Mouse (Mus musculus) frontal cortex, postnatal 36 days (tissue): ENCODE results near the gene Lta.

Experiments
- DNase-seq, 2 experiments: peaks; one replicate each; pipeline ENCODE4 v3.0.0; 2022; ENCODE audit warnings: low spot score in 2 of 2

Lta gene

DNA sequence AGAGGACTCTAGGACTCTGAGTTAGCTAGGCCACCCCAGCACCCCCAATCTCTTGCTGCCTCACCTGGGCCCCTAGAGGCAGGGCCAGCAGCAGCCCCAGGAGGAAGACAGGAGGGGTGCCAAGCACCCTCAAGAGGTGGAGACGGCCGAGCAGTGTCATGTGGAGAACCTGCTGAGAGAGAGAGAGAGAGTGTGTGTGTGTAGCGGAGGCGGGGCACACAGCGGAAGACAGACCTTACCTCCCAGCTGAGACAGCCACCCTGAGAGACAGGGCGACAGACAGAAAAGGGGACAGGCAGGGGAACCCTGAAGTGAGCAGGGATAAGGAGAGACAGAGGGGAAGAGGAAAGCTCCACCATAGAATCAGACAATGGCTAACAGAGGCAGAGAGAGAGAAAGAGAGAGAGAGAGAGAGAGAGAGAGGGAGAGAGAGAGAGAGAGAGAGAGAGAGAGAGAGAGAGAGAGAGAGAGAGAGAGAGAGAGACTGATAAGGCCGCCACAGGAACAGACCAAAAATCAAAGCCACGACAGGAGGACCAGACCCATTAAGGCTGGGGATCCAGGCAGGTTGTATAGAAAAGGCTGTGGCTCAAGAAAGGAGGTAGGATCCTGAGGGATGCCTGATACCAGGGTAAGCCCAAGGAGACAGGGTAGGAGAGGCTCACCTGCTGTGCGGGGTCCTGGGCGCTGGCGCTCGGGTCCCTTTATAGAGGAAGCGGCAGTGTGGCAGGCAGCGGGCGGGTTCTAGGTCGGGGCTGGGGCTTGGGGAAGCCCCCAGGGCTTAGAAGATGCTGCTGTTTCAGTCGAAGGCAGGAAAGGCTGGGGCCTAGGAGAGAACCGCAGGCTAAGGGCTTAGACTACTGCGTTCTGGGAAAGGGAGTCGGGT, at the start of gene Lta:
TSS of gene Lta (minus strand) at position 858 of the 886 bp plus-strand sequence.
- DNase-seq, result no peak

GRCm38 (mm10) chr17:35254241-35255098, 49.3 kb upstream of the Lta start:
- DNase-seq, result peak in 1 of 2 experiments; percentile 57

DNA sequence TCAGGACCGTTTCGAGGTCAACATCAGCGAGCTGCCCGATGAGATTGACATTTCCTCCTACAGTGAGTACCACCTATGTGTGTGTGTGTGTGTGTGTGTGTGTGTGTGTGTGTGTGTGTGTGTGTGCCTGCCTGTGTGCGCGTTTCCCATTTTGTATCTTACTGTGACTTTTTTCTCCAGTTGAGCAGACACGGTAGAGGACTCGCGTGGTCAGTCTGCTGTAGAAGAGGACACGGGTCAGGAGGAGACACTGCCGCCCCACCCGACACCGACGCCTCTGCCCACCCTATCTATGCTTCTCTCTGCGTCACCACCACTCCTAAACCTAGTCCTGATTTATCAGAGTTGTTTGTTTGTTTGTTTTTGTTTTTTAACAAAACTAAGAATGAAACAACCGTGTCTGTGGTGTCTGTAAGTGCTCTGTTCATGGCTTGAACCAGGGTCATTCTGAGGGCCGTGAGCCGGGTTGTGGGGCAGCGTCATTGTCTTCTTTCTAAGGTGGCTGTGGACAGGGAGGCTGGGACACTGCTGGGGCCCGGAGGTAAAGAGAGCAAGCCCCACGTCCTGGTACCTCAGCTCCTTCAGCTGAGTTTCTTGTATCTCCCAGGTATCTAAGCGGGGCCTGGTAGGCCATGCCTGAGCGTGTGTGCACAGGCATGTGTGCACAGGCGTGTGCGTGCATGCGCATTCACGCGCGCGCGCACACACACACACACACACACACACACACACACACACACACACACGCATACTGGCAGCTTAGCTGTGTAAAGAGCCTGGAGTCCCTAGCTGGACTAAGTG, 48.3 kb upstream of the Lta start:
- no peak for DNase-seq

GRCm38 (mm10) chr17:35252619-35253292, 47.6 kb upstream of the Lta start:
- DNase-seq, result no peak

DNA sequence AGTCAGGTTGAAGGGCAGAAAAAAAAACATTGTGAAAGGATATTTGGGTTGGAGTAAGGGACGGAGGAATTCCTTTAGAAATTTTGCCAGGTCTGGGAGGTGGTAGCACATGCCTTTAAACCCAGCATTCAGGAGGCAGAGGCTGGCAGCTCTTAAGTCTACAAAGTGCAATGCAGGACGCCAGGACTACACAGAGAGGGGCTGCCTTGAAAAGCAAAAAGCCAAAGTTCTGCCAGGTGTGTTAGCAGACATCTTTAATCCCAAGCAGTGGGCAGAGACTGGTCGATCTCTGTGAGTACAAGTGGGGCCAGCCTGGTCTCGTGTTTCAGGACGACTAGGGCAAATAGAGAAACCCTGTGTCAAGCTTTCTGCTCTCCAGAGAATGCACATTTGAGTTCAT, 46.8 kb upstream of the Lta start:
- no peak for DNase-seq

GRCm38 (mm10) chr17:35251162-35251719, 46.1 kb upstream of the Lta start:
- no peak for DNase-seq

GRCm38 (mm10) chr17:35250348-35251120, 45.4 kb upstream of the Lta start:
- DNase-seq, result no peak

- no peak for DNase-seq
Observed at GRCm38 (mm10) chr17:35249451-35250197, 44.5 kb upstream of the Lta start.

GRCm38 (mm10) chr17:35248986-35249385, 43.8 kb upstream of the Lta start:
- DNase-seq, result no peak

DNA sequence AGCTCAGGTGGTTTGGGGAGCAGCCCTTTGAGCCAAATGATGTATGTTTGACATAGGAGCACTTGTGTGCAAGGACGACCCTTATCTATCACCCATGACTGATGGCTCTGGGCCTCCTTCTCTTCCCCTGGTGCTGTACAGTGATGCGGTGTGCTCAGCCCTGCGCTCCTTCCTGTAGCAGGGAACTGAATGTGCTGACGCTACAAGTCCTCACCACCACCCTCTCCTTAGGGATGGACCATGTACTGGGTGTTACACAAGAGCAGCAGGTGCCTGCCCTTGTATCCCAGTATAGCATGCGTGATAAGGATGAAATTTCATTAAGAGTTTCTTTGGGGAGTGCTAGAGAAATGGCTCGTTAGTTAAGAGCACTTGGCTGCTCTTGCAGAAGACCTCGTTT, 42.0 kb upstream of the Lta start:
- DNase-seq, result no peak

- DNase-seq, result no peak
Observed at GRCm38 (mm10) chr17:35245731-35246623, 40.8 kb upstream of the Lta start.

DNA sequence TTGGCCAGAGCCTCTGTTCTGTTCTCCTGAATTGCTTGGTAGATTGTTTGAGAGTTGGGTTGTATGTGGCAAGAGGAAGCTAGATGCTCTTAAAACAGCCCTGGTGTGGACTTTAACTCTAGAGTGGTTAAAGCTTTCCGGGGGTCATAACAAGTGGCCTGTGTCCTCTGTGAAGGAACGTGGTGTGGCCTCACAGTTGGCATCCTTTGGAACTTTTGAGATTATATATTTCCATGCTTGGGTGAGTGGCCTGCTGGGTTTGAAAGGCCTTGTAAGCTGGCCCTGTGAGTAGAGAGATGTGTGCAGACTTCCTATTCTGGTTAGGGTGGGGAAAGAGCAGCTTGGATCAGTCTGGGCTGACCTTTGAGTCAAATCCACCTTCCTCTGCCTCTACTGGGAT, 39.8 kb upstream of the Lta start:
- DNase-seq, result no peak

GRCm38 (mm10) chr17:35243086-35243485, 37.9 kb upstream of the Lta start:
- peak; percentile 42 to 67 for DNase-seq

- DNase-seq, result no peak
Observed at GRCm38 (mm10) chr17:35242015-35242941, 37.1 kb upstream of the Lta start.

GRCm38 (mm10) chr17:35241305-35242014, 36.3 kb upstream of the Lta start, which contains the start of gene Ddx39b:
Gene Ddx39b (plus strand): TSS chr17:35241746.
- DNase-seq, result peak; percentile 97 to 98
